Mouse (Mus musculus) gastrocnemius, postnatal 25 days (tissue): ENCODE measurements around the gene Zic4. TPM values are rescaled to one million over a fixed set of nuclear protein-coding genes. Genes with fewer than 3 reads are reported as not detected.

Experiments
- DNase-seq: peaks from one replicate; pipeline ENCODE4 v3.0.0; 2022
- total RNA-seq, 2 experiments: library from RNA; stranded (reverse); gene quantifications; 1 replicate in 1 of 2; 2 replicates in 1 of 2; pipeline ENCODE4 v1.2.3; 2021

The Zic4 gene
- total RNA-seq, 2 experiments from 2014 or later: not detected

GRCm38 (mm10) chr9:91404229-91404628 lies 42.0 kb downstream of the Zic4 start:
- no peak for DNase-seq

GRCm38 (mm10) chr9:91404905-91405752 lies 42.9 kb downstream of the Zic4 start:
- no peak for DNase-seq

GRCm38 (mm10) chr9:91405753-91406178 lies 43.6 kb downstream of the Zic4 start:
- DNase-seq: no peak

GRCm38 (mm10) chr9:91406258-91406763 lies 44.1 kb downstream of the Zic4 start:
- no peak for DNase-seq

GRCm38 (mm10) chr9:91409771-91410170 lies 47.6 kb downstream of the Zic4 start:
- no peak for DNase-seq

- no peak for DNase-seq
These were observed 51.9 kb downstream of the Zic4 start for GRCm38 (mm10) chr9:91414007-91414661.

- no peak for DNase-seq
These were observed 58.2 kb downstream of the Zic4 start for GRCm38 (mm10) chr9:91420441-91420840.

Other genes starting within 250 kb of the Zic4 start
- 1 to 10 TPM in 1 of 2 experiments, under 1 TPM in 1; 0.08 to 1.9 TPM for gene Zic1, start 3.4 kb downstream of the Zic4 start, total RNA-seq